Mouse (Mus musculus) neural tube, embryonic 11.5 days (tissue): ENCODE measurements at regions not wholly inside any gene's neighbourhood (a gene's known extent, or its start where the extent isn't known, plus 50 kb on each side); places are given as distances from the start of the nearest gene placed in this dataset.

ENCODE experiments used
- ATAC-seq: fragments of 200-750 bp; cut with Nextera tagmentation; 2 replicates; pipeline ENCODE4 v1.8.0; 2017; ENCODE audit warnings: moderate number of reproducible peaks, mild to moderate bottlenecking, moderate TSS enrichment, moderate library complexity; ENCODE audit not compliant: insufficient read depth, low FRiP score, low TSS enrichment
- DNase-seq: peaks from one replicate; pipeline ENCODE4 v3.0.0-alpha.2; 2015; ENCODE audit warnings: low spot score
- H3K27ac ChIP-seq: fragments of 300-500 bp; sonication (generic); 2 replicates; pipeline ENCODE4 v1.5.1; 2014; ENCODE audit warnings: low read depth, mild to moderate bottlenecking, low read length
- H3K27me3 ChIP-seq: fragments of 300-500 bp; sonication (generic); 2 replicates; pipeline ENCODE4 v1.6.1; 2014; ENCODE audit warnings: mild to moderate bottlenecking, low read length, mixed read lengths; ENCODE audit not compliant: control insufficient read depth, insufficient read depth
- H3K36me3 ChIP-seq: fragments of 300-500 bp; sonication (generic); 2 replicates; pipeline ENCODE4 v1.6.1; 2014; ENCODE audit warnings: mild to moderate bottlenecking, low read length, moderate library complexity, mixed read lengths; ENCODE audit not compliant: control insufficient read depth, insufficient read depth
- H3K4me1 ChIP-seq: fragments of 300-500 bp; sonication (generic); 2 replicates; pipeline ENCODE4 v1.6.1; 2014; ENCODE audit warnings: low read length, mixed read lengths; ENCODE audit not compliant: control insufficient read depth, insufficient read depth
- H3K4me2 ChIP-seq: fragments of 300-500 bp; sonication (generic); 2 replicates; pipeline ENCODE4 v1.6.1; 2014; ENCODE audit warnings: low read depth, mild to moderate bottlenecking, moderate library complexity
- H3K4me3 ChIP-seq: fragments of 300-500 bp; sonication (generic); 2 replicates; pipeline ENCODE4 v1.5.1; 2014; ENCODE audit warnings: low read depth, low read length
- H3K9ac ChIP-seq: fragments of 300-500 bp; sonication (generic); 2 replicates; pipeline ENCODE4 v1.6.1; 2014; ENCODE audit warnings: mild to moderate bottlenecking, low read length
- H3K9me3 ChIP-seq: fragments of 300-500 bp; sonication (generic); 2 replicates; pipeline ENCODE4 v1.6.1; 2016; ENCODE audit warnings: low read length; ENCODE audit not compliant: control insufficient read depth
- WGBS: fragments of 180-500 bp; shearing (Covaris S2); extraction: QIAGEN DNeasy Blood & Tissue Kit; methylation state at CpG from one replicate; pipeline ENCODE4 v1.1.7; 2014; 5-methylcytosine and 5-hydroxymethylcytosine counted together

DNA sequence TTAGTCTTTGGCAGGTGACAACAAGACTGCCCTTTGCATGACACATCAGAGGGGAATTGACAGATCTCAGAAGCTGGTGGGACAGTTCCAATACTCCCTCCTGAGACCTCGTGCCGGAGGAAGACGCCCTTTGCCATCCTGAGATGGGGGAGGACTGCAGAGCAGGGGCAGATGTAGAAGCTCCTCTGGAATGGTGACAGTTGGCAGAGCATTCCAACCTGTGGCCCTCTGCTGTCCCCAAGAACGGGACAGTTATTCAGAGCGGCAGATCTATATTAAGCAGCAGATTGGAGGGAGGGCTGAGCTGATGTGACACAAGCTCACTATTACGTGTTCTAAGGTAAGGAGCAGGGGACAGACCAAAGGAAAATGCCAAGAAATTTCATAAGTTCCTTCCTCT lies 97.7 kb upstream of the Ppargc1a start:
- H3K36me3 ChIP-seq = no peaks in the 10 kb centered on the region
- H3K9me3 ChIP-seq = no peaks in the 10 kb centered on the region
- no peak overlapping the region for H3K9ac ChIP-seq
- WGBS = 84% methylated on average over 6 of the region's 6 CpGs
- no peaks in the 10 kb centered on the region for H3K4me1 ChIP-seq
- H3K4me3 ChIP-seq = no peak overlapping the region
- no peak overlapping the region for H3K27ac ChIP-seq
- DNase-seq = no peak
- H3K27me3 ChIP-seq = no peaks in the 10 kb centered on the region
- H3K4me2 ChIP-seq = no peak overlapping the region
- ATAC-seq = no peak

DNA sequence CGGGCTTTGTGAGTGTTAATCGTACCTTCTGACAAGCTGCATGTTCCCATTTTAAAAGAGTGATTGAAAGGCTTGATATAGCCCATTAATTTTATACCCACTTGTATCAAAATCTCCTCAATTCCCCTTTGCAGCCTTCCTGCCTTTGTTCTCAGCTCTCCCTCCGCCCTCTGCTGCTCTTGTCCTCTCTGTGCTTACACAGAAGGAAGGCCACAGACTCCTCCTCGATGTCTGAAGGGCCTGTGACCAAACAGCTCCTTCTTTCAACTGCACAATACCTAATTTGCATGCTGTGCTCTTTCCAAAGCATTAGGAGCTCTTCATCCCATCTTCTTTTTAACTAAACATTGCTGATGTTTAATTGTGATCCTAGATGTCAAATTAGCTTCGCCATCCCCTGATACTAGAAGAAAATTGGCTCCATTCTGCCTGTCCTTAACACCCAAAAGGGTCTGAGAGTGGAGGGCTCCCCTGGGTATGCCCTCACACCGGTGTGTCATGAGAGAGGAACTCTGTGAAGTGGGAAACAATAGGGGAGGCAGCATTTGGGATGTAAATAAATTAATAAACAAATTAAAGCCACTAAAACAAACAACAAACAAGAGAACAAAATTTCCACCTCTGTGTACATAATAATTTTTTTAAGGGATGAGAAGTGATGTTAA lies 90.8 kb upstream of the Ppargc1a start:
- no peaks in the 10 kb centered on the region for H3K9me3 ChIP-seq
- no peak overlapping the region for H3K27ac ChIP-seq
- H3K4me3 ChIP-seq = no peak overlapping the region
- 49% methylated on average over 6 of the region's 6 CpGs for WGBS
- H3K4me1 ChIP-seq = peaks cover 3% of the 10 kb centered on the region; the same call in 1 of the 2 replicates
- ATAC-seq = peak; percentile 55; the same call in 1 of the 2 replicates
- no peak for DNase-seq
- H3K36me3 ChIP-seq = no peaks in the 10 kb centered on the region
- H3K4me2 ChIP-seq = no peak overlapping the region
- no peak overlapping the region for H3K9ac ChIP-seq
- H3K27me3 ChIP-seq = no peaks in the 10 kb centered on the region

DNA sequence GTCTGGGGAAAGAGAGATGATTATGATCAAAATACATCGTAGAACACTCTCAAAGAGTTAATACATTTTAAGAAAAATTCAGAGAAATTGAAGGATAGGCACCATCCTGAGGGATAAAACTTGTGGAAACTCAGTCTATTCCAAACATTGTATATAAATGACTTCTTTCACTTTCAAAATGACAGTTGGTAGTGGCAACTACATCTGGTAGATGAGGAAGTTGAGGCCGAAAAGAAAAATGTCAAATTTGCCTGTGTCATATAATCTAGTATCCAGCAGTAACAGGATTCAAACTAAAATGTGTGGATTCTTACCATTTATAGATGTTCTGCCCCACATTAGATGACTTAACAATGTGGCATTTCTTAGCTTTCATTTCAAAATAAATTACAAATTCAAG lies 86.0 kb upstream of the Ppargc1a start:
- H3K4me2 ChIP-seq = no peak overlapping the region
- H3K27ac ChIP-seq = no peak overlapping the region
- no peak overlapping the region for H3K9ac ChIP-seq
- no peaks in the 10 kb centered on the region for H3K36me3 ChIP-seq
- H3K4me1 ChIP-seq = peaks cover 3% of the 10 kb centered on the region; the same call in 1 of the 2 replicates
- WGBS = 93% methylated on average over 2 of the region's 2 CpGs
- DNase-seq (no peak), ATAC-seq (no peak)
- H3K27me3 ChIP-seq = no peaks in the 10 kb centered on the region
- no peaks in the 10 kb centered on the region for H3K9me3 ChIP-seq
- no peak overlapping the region for H3K4me3 ChIP-seq

DNA sequence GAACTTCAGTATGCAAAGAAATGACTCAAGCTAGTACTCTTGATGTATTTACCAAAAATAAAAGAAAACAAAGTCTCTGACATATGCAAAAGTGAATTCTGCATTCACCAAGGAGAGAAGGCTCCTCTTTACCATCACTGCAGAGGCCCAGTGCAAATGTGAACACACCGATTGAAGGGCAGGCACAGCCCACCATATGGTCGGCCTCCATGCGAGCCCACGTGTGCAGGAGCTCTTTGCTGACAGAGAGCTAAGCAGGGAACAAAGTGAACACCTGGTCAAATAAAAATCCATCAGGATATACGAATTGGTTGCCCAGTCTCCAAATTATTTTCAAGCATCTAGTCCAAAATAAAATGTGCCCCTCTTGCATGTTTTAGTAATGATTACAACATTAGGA lies 56.9 kb upstream of the Ppargc1a start:
- no peak overlapping the region for H3K9ac ChIP-seq
- no peaks in the 10 kb centered on the region for H3K36me3 ChIP-seq
- no peak overlapping the region for H3K4me2 ChIP-seq
- no peaks in the 10 kb centered on the region for H3K4me1 ChIP-seq
- H3K27me3 ChIP-seq = no peaks in the 10 kb centered on the region
- DNase-seq (no peak), ATAC-seq (no peak)
- H3K9me3 ChIP-seq = no peaks in the 10 kb centered on the region
- no peak overlapping the region for H3K4me3 ChIP-seq
- 66% methylated on average over 5 of the region's 5 CpGs for WGBS
- H3K27ac ChIP-seq = no peak overlapping the region
